Mouse (Mus musculus) small intestine, adult 2 months (tissue): Measurements from ENCODE around the gene Gm36210. TPM values are rescaled to one million over a fixed set of nuclear protein-coding genes. Genes with fewer than 3 reads are reported as not detected.

Experiments used
- H3K27ac ChIP-seq: fragments of 200-500 bp; 2 replicates; pipeline ENCODE4 v1.5.1; 2012; ENCODE audit warnings: low read depth, low read length, control low read depth, inconsistent platforms; ENCODE audit not compliant: insufficient read depth
- H3K27me3 ChIP-seq: fragments of 200-500 bp; 2 replicates; pipeline ENCODE4 v1.6.1; 2012; ENCODE audit warnings: mild to moderate bottlenecking, moderate library complexity, low read length, inconsistent platforms; ENCODE audit not compliant: control insufficient read depth, insufficient read depth
- H3K36me3 ChIP-seq: fragments of 200-500 bp; 2 replicates; pipeline ENCODE4 v1.6.1; 2012; ENCODE audit warnings: mild to moderate bottlenecking, low read length, control low read depth, inconsistent platforms; ENCODE audit not compliant: control insufficient read depth, insufficient read depth
- H3K4me1 ChIP-seq: fragments of 200-500 bp; 2 replicates; pipeline ENCODE4 v1.6.1; 2012; ENCODE audit warnings: low read length, inconsistent platforms, mixed read lengths; ENCODE audit not compliant: control insufficient read depth, insufficient read depth, insufficient read length
- H3K4me3 ChIP-seq: fragments of 200-500 bp; 2 replicates; pipeline ENCODE4 v1.5.1; 2012; ENCODE audit warnings: low read depth, mild to moderate bottlenecking, control low read depth, inconsistent platforms, low read length, moderate library complexity
- CTCF ChIP-seq: fragments of 200-500 bp; IDR thresholded peaks from 2 replicates; pipeline ENCODE4 v1.5.1; 2012; ENCODE audit warnings: low read depth, mild to moderate bottlenecking, control low read depth, inconsistent platforms, low read length, moderate library complexity, mixed read lengths; ENCODE audit not compliant: insufficient replicate concordance, insufficient read length; ENCODE audit errors: extremely low read depth
- POLR2A ChIP-seq: fragments of 200-500 bp; IDR thresholded peaks from 2 replicates; pipeline ENCODE4 v1.6.1; 2012; ENCODE audit warnings: low read depth, mild to moderate bottlenecking, control low read depth, inconsistent platforms, low read length, moderate library complexity
- WGBS: fragments of 180-500 bp; shearing (Covaris S2); methylation state at CpG from one replicate; pipeline ENCODE4 v1.1.7; 2018; 5-methylcytosine and 5-hydroxymethylcytosine counted together
- polyA plus RNA-seq: library from polyadenylated mRNA; depleted of rRNA; stranded (reverse); fragments of >200 nt; gene quantifications from 2 replicates; pipeline ENCODE4 v1.2.3, GENCODE M21; 2012

Gene Gm36210
- polyA plus RNA-seq, 1 experiment, result not detected

- Histone ChIP-seq H3K27me3 (peaks cover 12% of the 10 kb centered on the region; the same call in 1 of the 2 replicates), H3K27ac (no peak overlapping the region), H3K4me1 (peaks cover 2% of the 10 kb centered on the region), H3K4me3 (peak overlapping the region; percentile 28), H3K36me3 (peaks cover 23% of the 10 kb centered on the region)
- TF ChIP-seq CTCF, result no peak
- TF ChIP-seq POLR2A, result no peak
- WGBS, result 5% methylated on average over 14 of the region's 14 CpGs
Measured at GRCm38 (mm10) chr7:4922931-4923565, 16.7 kb upstream of the Gm36210 start.

GRCm38 (mm10) chr7:4922508-4922907, 16.2 kb upstream of the Gm36210 start:
- H3K4me1 ChIP-seq, result peaks cover 2% of the 10 kb centered on the region
- peaks cover 23% of the 10 kb centered on the region for H3K36me3 ChIP-seq
- H3K27ac ChIP-seq, result no peak overlapping the region
- H3K4me3 ChIP-seq, result peak overlapping the region; percentile 28
- 3% methylated on average over 14 of the region's 14 CpGs for WGBS
- H3K27me3 ChIP-seq, result peaks cover 12% of the 10 kb centered on the region; the same call in 1 of the 2 replicates
- TF ChIP-seq POLR2A (no peak), CTCF (no peak)

GRCm38 (mm10) chr7:4921824-4922482, 15.6 kb upstream of the Gm36210 start, which contains the start of gene Nat14:
Nat14 (plus strand) TSS chr7:4922028.
- Histone ChIP-seq H3K27me3 (peaks cover 12% of the 10 kb centered on the region; the same call in 1 of the 2 replicates), H3K4me1 (peaks cover 2% of the 10 kb centered on the region), H3K4me3 (peak within 1 kb of the TSS; percentile 28), H3K36me3 (peaks cover 23% of the 10 kb centered on the region), H3K27ac (no peak within 1 kb of the TSS)
- WGBS, result 31% methylated on average over 8 of the region's 8 CpGs
- TF ChIP-seq CTCF, result no peak
- no peak for TF ChIP-seq POLR2A

- Histone ChIP-seq H3K4me1 (peaks cover 5% of the 10 kb centered on the region), H3K36me3 (peaks cover 23% of the 10 kb centered on the region), H3K4me3 (no peak overlapping the region), H3K27me3 (peaks cover 12% of the 10 kb centered on the region; the same call in 1 of the 2 replicates), H3K27ac (no peak overlapping the region)
- WGBS, result 65% methylated on average over 23 of the region's 23 CpGs
- TF ChIP-seq CTCF (no peak), POLR2A (no peak)
Measured at GRCm38 (mm10) chr7:4920976-4921823, 14.9 kb upstream of the Gm36210 start.

GRCm38 (mm10) chr7:4920496-4920895, 14.2 kb upstream of the Gm36210 start:
- Histone ChIP-seq H3K4me1 (peaks cover 8% of the 10 kb centered on the region), H3K36me3 (peaks cover 23% of the 10 kb centered on the region), H3K4me3 (no peak overlapping the region), H3K27me3 (peaks cover 12% of the 10 kb centered on the region; the same call in 1 of the 2 replicates), H3K27ac (no peak overlapping the region)
- no peak for TF ChIP-seq CTCF
- no peak for TF ChIP-seq POLR2A
- WGBS, result 94% methylated on average over 19 of the region's 19 CpGs

- H3K4me1 ChIP-seq, result peaks cover 8% of the 10 kb centered on the region
- H3K36me3 ChIP-seq, result peaks cover 23% of the 10 kb centered on the region
- no peak overlapping the region for H3K27ac ChIP-seq
- H3K27me3 ChIP-seq, result peaks cover 12% of the 10 kb centered on the region; the same call in 1 of the 2 replicates
- H3K4me3 ChIP-seq, result no peak overlapping the region
- WGBS, result 93% methylated on average over 21 of the region's 21 CpGs
- no peak for TF ChIP-seq CTCF
- TF ChIP-seq POLR2A, result no peak
Measured at GRCm38 (mm10) chr7:4919971-4920370, 13.7 kb upstream of the Gm36210 start.
